Mouse (Mus musculus): ENCODE data around the gene Ypel3. TPM values are rescaled to one million over a fixed set of nuclear protein-coding genes. Genes with fewer than 3 reads are reported as not detected.

The Ypel3 gene
- total RNA-seq, 1 experiment from 2014 or later = 50.3 TPM

DNA sequence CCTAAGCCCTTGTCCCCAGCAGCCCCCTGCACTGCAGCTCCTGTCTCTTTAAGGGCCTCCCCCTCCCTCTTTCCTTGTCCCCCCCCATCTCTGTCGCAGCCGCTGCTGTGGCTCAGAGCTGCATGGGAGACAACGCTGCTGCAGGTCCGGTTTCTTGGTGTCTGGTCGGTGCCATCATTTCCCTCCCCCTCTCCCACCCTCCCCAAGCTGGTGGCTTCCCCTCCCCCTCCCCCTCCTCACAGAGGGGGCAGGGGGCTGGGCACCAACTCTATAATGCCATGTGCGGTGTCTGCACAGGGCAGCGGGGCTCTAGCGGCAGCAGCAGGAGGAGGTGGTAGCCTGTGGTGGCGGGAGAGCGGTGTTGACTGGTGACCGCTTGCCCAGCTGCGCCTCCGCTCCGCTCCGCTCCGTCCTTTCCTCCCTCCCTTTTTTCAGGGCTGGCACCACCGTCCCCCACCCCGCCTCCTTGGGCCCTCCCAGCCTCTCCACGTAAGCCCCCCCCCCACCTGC is 46.5 kb downstream of the Ypel3 start:
- ATAC-seq (replicated peaks in 1 of 2; ENCODE audit: insufficient read depth in 1 of 2, low FRiP score in 2 of 2, low TSS enrichment in 1 of 2, low read depth in 1 of 2, poor library complexity in 2 of 2, severe bottlenecking in 2 of 2) = no peak

DNA sequence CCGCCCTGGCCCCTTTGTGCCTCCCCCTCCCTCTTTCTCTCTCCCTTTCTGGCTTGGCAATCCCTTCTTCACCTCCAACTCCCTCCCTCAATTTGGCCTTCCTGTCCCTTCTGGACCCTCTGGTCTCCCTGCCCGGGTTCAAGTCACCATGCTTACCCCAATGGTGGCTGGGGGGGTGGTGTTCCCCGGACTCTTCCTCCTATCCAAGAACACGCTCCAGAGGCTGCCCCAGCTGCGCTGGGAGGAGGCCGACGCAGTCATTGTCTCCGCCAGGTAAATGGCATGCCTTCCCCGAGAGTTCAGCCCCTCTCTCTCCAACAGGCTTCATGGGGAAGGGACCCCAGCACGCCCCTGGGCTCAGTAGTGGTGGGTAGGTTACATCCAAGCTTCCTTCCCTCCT is 47.2 kb downstream of the Ypel3 start:
- no peak for ATAC-seq (replicated peaks in 1 of 2; ENCODE audit: insufficient read depth in 1 of 2, low FRiP score in 2 of 2, low TSS enrichment in 1 of 2, low read depth in 1 of 2, poor library complexity in 2 of 2, severe bottlenecking in 2 of 2)

DNA sequence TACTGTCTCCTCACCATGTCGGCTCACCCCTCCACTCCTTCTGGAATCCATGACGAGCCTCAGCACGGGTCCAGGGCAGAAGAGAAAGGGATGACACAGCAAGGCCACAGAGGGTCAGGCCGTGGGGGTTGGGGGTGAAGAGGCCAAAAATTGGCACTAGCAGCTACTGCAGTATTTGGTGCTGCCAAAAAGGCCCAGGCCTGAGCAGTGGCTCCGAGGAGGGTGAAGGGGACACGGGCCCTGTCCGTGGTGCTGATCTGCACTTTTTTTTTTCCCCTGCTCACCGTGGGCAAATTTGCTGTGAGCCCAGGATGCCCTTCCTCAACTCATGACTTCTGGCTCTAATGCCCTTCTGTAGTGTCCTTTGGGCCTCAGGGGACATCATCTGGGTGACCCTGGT is 48.6 kb downstream of the Ypel3 start:
- peak in 1 of 2 experiments; percentile 31; a peak in 2 of 4 replicates for ATAC-seq (replicated peaks in 1 of 2; ENCODE audit: insufficient read depth in 1 of 2, low FRiP score in 2 of 2, low TSS enrichment in 1 of 2, low read depth in 1 of 2, poor library complexity in 2 of 2, severe bottlenecking in 2 of 2)

DNA sequence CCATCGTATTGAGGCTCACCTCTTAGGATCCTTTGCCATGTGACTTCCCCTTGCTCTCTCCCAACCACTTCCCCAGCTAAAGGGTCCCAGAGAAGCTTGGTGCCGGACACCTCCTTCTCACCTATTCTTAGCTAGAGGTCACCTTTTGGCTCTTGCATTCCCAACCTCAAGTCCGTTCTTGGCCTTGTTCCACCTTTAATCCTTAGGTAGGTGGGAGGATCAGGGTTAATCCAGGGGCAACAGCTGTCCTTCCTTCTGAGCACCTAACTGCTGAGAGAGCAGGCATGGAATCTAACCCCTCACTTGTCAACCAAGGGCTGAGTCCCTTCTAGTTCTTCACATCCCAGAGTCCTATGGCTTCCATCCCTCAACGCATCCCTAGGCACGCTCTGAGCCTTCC is 49.2 kb downstream of the Ypel3 start:
- no peak for ATAC-seq (replicated peaks in 1 of 2; ENCODE audit: insufficient read depth in 1 of 2, low FRiP score in 2 of 2, low TSS enrichment in 1 of 2, low read depth in 1 of 2, poor library complexity in 2 of 2, severe bottlenecking in 2 of 2)

Other genes starting within 250 kb of the Ypel3 start
- gene Eif3c, start 210.5 kb upstream of the Ypel3 start, total RNA-seq (2017) = 187 and 207 TPM in 2 replicates
- 24.8 and 26.0 TPM in 2 replicates for gene Apobr, start 192.0 kb upstream of the Ypel3 start, total RNA-seq (2017)
- 26.1 and 57.4 TPM in 2 replicates for gene Cln3, start 191.1 kb upstream of the Ypel3 start, total RNA-seq (2017)
- gene Il27, start 182.0 kb upstream of the Ypel3 start, total RNA-seq (2017) = 3.2 and 3.6 TPM in 2 replicates
- 6.2 and 6.6 TPM in 2 replicates for gene Nupr1, start 146.1 kb upstream of the Ypel3 start, total RNA-seq (2017)
- gene Sgf29, start 127.6 kb upstream of the Ypel3 start, total RNA-seq (2017) = 33.2 and 46.9 TPM in 2 replicates
- gene Sult1a1, start 100.5 kb upstream of the Ypel3 start, total RNA-seq (2017) = 8.2 and 17.1 TPM in 2 replicates
- gene Bola2, start 81.6 kb upstream of the Ypel3 start, total RNA-seq (2017) = 73.1 and 88.6 TPM in 2 replicates
- 4.1 and 6.3 TPM in 2 replicates for gene Slx1b, start 81.2 kb upstream of the Ypel3 start, total RNA-seq (2017)
- gene Coro1a, start 69.2 kb upstream of the Ypel3 start, total RNA-seq (2017) = 352 and 456 TPM in 2 replicates
- gene Mapk3, start 17.4 kb upstream of the Ypel3 start, total RNA-seq (2017) = 32.4 and 35.8 TPM in 2 replicates
- 3.3 and 16.4 TPM in 2 replicates for gene Gdpd3, start 10.6 kb upstream of the Ypel3 start, total RNA-seq (2017)
- gene Tbx6, start 4.5 kb downstream of the Ypel3 start, total RNA-seq (2017) = 0.25 TPM in 1 of 2 replicates, not detected in the other
- gene Ppp4c, start 15.5 kb downstream of the Ypel3 start, total RNA-seq (2017) = 119 and 131 TPM in 2 replicates
- not detected in 2 replicates for gene Fam57b, start 20.7 kb downstream of the Ypel3 start, total RNA-seq (2017)
- not detected in 2 replicates for gene 4930451I11Rik, start 54.7 kb downstream of the Ypel3 start, total RNA-seq (2017)
- not detected in 2 replicates for gene Doc2a, start 70.5 kb downstream of the Ypel3 start, total RNA-seq (2017)
- gene Hirip3, start 85.0 kb downstream of the Ypel3 start, total RNA-seq (2017) = 128 and 398 TPM in 2 replicates
- 33.2 and 35.6 TPM in 2 replicates for gene Ino80e, start 85.4 kb downstream of the Ypel3 start, total RNA-seq (2017)
- 31.7 and 32.7 TPM in 2 replicates for gene Taok2, start 107.7 kb downstream of the Ypel3 start, total RNA-seq (2017)
- gene Tmem219, start 146.0 kb downstream of the Ypel3 start, total RNA-seq (2017) = 14.5 and 25.6 TPM in 2 replicates
- 9.3 and 15.8 TPM in 2 replicates for gene Kctd13, start 151.9 kb downstream of the Ypel3 start, total RNA-seq (2017)
- gene Asphd1, start 172.6 kb downstream of the Ypel3 start, total RNA-seq (2017) = not detected in 2 replicates
- gene Sez6l2, start 173.6 kb downstream of the Ypel3 start, total RNA-seq (2017) = 0.25 and 0.63 TPM in 2 replicates
- 33.1 and 56.3 TPM in 2 replicates for gene Cdipt, start 199.0 kb downstream of the Ypel3 start, total RNA-seq (2017)
- gene Cdiptos, start 199.1 kb downstream of the Ypel3 start, total RNA-seq (2017) = 1.6 and 2.3 TPM in 2 replicates
- 26.2 and 39.0 TPM in 2 replicates for gene Mvp, start 237.7 kb downstream of the Ypel3 start, total RNA-seq (2017)
- not detected in 2 replicates for gene Pagr1b, start 239.5 kb downstream of the Ypel3 start, total RNA-seq (2017)
- 3.7 and 9.9 TPM in 2 replicates for gene Pagr1a, start 240.4 kb downstream of the Ypel3 start, total RNA-seq (2017)
- 35.6 and 38.7 TPM in 2 replicates for gene Gm42742, start 244.1 kb downstream of the Ypel3 start, total RNA-seq (2017)
- 0.30 and 0.69 TPM in 2 replicates for gene Prrt2, start 244.3 kb downstream of the Ypel3 start, total RNA-seq (2017)